Mouse (Mus musculus): ENCODE measurements around the gene Tsnaxip1. TPM values are rescaled to one million over a fixed set of nuclear protein-coding genes. Genes with fewer than 3 reads are reported as not detected.

Tsnaxip1 gene
- polyA plus RNA-seq, 1 experiment from 2014 or later, result 0.19 TPM

GRCm38 (mm10) chr8:105852146-105852729, 24.7 kb downstream of the Tsnaxip1 start:
- no peak for ATAC-seq (ENCODE audit: extremely low read depth, insufficient number of reproducible peaks, low FRiP score, low TSS enrichment)
- 74% methylated on average over 12 of the region's 12 CpGs for WGBS
- H3K4me1 ChIP-seq, result peaks cover 32% of the 10 kb centered on the region
- no peaks in the 10 kb centered on the region for H3K9me3 ChIP-seq
- peak overlapping the region; percentile 83 for H3K4me2 ChIP-seq
- no peaks in the 10 kb centered on the region for H3K27me3 ChIP-seq (replicated peaks)
- H3K27ac ChIP-seq (replicated peaks), result 0 out of 2 replicates have a peak overlapping the region, but pooled peaks have one; percentile 10
- H3K9ac ChIP-seq, result no peak overlapping the region
- peaks cover 26% of the 10 kb centered on the region for H3K36me3 ChIP-seq
- H3K4me3 ChIP-seq, result peak overlapping the region; percentile 80

DNA sequence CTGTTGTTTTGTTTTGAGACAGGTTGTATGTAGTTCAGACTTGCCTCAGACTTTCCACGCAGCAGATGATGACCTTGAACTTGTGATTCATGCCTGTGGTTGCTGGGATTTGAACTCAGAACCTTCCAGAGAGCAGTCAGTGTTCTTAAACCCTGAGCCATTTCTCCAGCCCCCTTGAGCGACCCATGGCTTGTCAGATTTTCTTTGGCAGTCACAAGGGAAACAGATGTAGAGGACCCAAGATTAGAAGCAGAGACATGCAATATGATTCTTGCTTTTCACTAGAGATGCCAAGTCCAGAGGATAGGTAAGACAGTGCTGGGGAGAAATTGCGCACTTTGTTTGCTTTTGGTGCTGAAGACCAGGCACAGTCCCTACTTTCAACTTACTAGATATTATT, 25.6 kb downstream of the Tsnaxip1 start, which contains the start of gene Cenpt:
TSS of gene Cenpt (minus strand) at position 101 of the 400 bp plus-strand sequence.
- H3K4me3 ChIP-seq, result peak within 1 kb of the TSS; percentile 80
- peak within 1 kb of the TSS; percentile 83 for H3K4me2 ChIP-seq
- WGBS, result 83% methylated on average over 3 of the region's 3 CpGs
- H3K36me3 ChIP-seq, result peaks cover 21% of the 10 kb centered on the region
- peaks cover 41% of the 10 kb centered on the region for H3K4me1 ChIP-seq
- H3K9me3 ChIP-seq, result no peaks in the 10 kb centered on the region
- ATAC-seq (ENCODE audit: extremely low read depth, insufficient number of reproducible peaks, low FRiP score, low TSS enrichment), result no peak
- no peak within 1 kb of the TSS for H3K9ac ChIP-seq
- H3K27me3 ChIP-seq (replicated peaks), result no peaks in the 10 kb centered on the region
- 0 out of 2 replicates have a peak within 1 kb of the TSS, but pooled peaks have one; percentile 10 for H3K27ac ChIP-seq (replicated peaks)

DNA sequence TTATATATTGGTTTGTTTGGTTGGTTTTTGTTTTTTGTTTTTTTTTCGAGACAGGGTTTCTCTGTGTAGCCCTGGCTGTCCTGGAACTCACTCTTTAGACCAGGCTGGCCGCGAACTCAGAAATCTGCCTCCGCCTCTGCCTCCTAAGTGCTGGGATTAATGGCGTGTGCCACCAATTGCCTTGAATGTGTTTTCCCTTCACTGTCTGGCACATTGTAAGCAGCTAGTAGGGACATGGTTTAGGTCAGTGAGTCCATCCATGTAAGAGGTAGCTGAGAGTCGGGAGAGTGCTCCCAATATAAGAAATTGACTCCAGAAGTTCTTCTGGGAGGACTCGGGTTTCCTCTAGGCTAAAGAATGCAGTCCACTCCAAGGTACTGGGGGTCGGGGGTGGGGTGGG, 26.8 kb downstream of the Tsnaxip1 start:
- no peak for ATAC-seq (ENCODE audit: extremely low read depth, insufficient number of reproducible peaks, low FRiP score, low TSS enrichment)

GRCm38 (mm10) chr8:105854715-105855216, 27.2 kb downstream of the Tsnaxip1 start, which contains the start of gene Thap11:
TSS of gene Thap11 (plus strand) at chr8:105855132.
- Histone ChIP-seq H3K4me1 (peaks cover 56% of the 10 kb centered on the region), H3K4me2 (peak within 1 kb of the TSS; percentile 91), H3K27me3 (replicated peaks) (no peaks in the 10 kb centered on the region), H3K27ac (replicated peaks) (peak within 1 kb of the TSS; percentile 88), H3K36me3 (peaks cover 18% of the 10 kb centered on the region), H3K4me3 (peak within 1 kb of the TSS; percentile 88), H3K9me3 (no peaks in the 10 kb centered on the region), H3K9ac (peak within 1 kb of the TSS; percentile 95)
- ATAC-seq (ENCODE audit: extremely low read depth, insufficient number of reproducible peaks, low FRiP score, low TSS enrichment), result peak; percentile 86
- WGBS, result under 1% methylated on average over 43 of the region's 43 CpGs

More for the DNA sequence above, 26.8 kb downstream of the Tsnaxip1 start:
- Histone ChIP-seq H3K4me1 (peaks cover 52% of the 10 kb centered on the region), H3K9me3 (no peaks in the 10 kb centered on the region), H3K4me2 (peak overlapping the region; percentile 91), H3K4me3 (peak overlapping the region; percentile 88), H3K9ac (peak overlapping the region; percentile 95), H3K27ac (replicated peaks) (peak overlapping the region; percentile 88; the same call in 1 of the 2 replicates), H3K27me3 (replicated peaks) (no peaks in the 10 kb centered on the region), H3K36me3 (peaks cover 20% of the 10 kb centered on the region)
- 26% methylated on average over 8 of the region's 8 CpGs for WGBS

DNA sequence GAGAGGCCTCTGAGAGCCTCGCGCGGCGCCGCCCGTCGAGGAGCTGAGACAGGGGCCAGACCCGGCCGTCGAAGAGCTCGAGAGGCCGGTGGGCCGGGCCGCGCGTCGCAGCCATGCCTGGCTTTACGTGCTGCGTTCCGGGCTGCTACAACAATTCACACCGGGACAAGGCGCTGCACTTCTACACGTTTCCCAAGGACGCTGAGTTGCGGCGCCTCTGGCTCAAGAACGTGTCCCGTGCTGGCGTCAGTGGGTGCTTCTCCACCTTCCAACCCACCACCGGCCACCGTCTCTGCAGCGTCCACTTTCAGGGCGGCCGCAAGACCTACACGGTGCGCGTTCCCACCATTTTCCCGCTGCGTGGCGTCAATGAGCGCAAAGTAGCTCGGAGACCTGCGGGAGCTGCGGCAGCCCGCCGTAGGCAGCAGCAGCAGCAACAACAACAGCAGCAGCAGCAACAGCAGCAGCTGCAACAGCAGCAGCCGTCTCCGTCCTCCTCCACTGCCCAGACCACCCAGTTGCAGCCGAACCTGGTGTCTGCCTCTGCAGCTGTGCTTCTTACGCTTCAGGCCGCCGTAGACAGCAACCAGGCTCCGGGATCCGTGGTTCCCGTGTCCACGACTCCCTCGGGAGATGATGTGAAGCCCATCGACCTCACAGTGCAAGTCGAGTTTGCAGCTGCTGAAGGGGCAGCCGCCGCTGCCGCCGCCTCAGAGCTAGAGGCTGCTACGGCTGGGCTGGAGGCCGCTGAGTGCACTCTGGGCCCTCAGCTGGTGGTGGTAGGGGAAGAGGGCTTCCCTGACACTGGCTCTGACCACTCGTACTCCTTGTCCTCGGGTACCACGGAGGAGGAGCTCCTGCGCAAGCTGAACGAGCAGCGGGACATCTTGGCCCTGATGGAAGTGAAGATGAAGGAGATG, 28.0 kb downstream of the Tsnaxip1 start:
- H3K36me3 ChIP-seq, result peaks cover 18% of the 10 kb centered on the region
- H3K4me3 ChIP-seq, result peak overlapping the region; percentile 88
- peaks cover 53% of the 10 kb centered on the region for H3K4me1 ChIP-seq
- no peaks in the 10 kb centered on the region for H3K27me3 ChIP-seq (replicated peaks)
- H3K9me3 ChIP-seq, result no peaks in the 10 kb centered on the region
- H3K9ac ChIP-seq, result peak overlapping the region; percentile 95
- H3K4me2 ChIP-seq, result peak overlapping the region; percentile 91
- no peak for ATAC-seq (ENCODE audit: extremely low read depth, insufficient number of reproducible peaks, low FRiP score, low TSS enrichment)
- peak overlapping the region; percentile 88 for H3K27ac ChIP-seq (replicated peaks)
- under 1% methylated on average over 71 of the region's 71 CpGs for whole genome bisulfite sequencing

- Histone ChIP-seq H3K9me3 (no peaks in the 10 kb centered on the region), H3K4me1 (peaks cover 50% of the 10 kb centered on the region), H3K4me3 (peak overlapping the region; percentile 88), H3K9ac (peak overlapping the region; percentile 95), H3K4me2 (peak overlapping the region; percentile 91), H3K27ac (replicated peaks) (peak overlapping the region; percentile 88), H3K36me3 (peaks cover 18% of the 10 kb centered on the region), H3K27me3 (replicated peaks) (no peaks in the 10 kb centered on the region)
- WGBS, result 11% methylated on average over 15 of the region's 15 CpGs
- ATAC-seq (ENCODE audit: extremely low read depth, insufficient number of reproducible peaks, low FRiP score, low TSS enrichment), result no peak
Measured at GRCm38 (mm10) chr8:105856168-105856835, 28.8 kb downstream of the Tsnaxip1 start.

- H3K36me3 ChIP-seq, result peaks cover 26% of the 10 kb centered on the region
- H3K4me2 ChIP-seq, result no peak overlapping the region
- no peak overlapping the region for H3K27ac ChIP-seq (replicated peaks)
- H3K27me3 ChIP-seq (replicated peaks), result no peaks in the 10 kb centered on the region
- no peaks in the 10 kb centered on the region for H3K9me3 ChIP-seq
- no peak overlapping the region for H3K4me3 ChIP-seq
- H3K9ac ChIP-seq, result peak overlapping the region; percentile 47; the same call in 1 of the 2 replicates
- WGBS, result 81% methylated on average over 5 of the region's 5 CpGs
- ATAC-seq (ENCODE audit: extremely low read depth, insufficient number of reproducible peaks, low FRiP score, low TSS enrichment), result no peak
- peaks cover 66% of the 10 kb centered on the region for H3K4me1 ChIP-seq
Measured at GRCm38 (mm10) chr8:105858495-105858894, 31.0 kb downstream of the Tsnaxip1 start.

- Histone ChIP-seq H3K4me1 (peaks cover 72% of the 10 kb centered on the region), H3K9ac (peak overlapping the region; percentile 77)
Measured at GRCm38 (mm10) chr8:105859314-105859713, 31.8 kb downstream of the Tsnaxip1 start.

DNA sequence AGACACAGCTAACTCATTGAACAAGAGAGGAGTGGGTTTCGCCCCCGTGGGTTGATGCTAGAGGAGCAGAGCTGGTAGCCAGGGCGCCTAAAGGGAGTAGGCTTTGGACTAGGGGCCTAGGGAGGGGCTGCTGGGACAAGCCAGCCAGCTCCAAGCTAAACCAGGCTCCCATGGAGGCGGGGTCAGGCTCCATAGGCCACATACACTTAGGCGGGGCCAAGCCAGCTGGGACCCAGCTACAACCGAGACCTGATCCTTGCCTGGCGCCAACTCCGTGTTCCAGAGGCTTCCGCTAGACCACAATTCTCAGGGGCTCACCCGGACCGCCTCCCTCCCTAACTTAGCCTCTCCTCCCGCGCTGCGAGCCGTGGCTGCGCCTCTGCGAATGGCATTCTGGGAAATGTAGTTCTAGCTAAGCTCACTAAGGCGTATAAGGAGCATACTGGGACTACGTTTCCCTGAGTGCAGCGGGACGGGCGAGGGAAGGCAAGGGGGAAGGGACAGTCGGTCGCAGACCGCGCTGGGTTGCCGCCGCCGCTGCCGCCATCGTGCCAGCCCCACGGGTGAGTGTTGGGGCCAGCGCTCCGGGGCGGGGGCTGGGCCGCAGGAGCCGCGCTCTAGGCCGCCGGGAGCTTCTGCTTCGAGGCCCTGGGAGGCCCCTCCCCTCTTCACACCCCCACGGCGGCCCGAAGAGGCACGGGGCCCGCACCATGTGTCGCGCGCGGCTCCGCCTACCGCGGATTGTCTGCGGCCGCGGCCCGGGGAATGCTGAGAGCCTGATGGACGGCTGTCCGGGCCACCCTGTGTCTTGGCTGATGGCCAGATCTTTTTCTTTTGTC, 32.8 kb downstream of the Tsnaxip1 start, which contains the start of gene Nutf2:
TSS of gene Nutf2 (plus strand) at position 438 of the 839 bp plus-strand sequence.
- peak within 1 kb of the TSS; percentile 100 for H3K4me3 ChIP-seq
- no peaks in the 10 kb centered on the region for H3K27me3 ChIP-seq (replicated peaks)
- ATAC-seq (ENCODE audit: extremely low read depth, insufficient number of reproducible peaks, low FRiP score, low TSS enrichment), result peak; percentile 95
- peak within 1 kb of the TSS; percentile 95 for H3K27ac ChIP-seq (replicated peaks)
- H3K4me1 ChIP-seq, result peaks cover 72% of the 10 kb centered on the region
- peaks cover 39% of the 10 kb centered on the region for H3K36me3 ChIP-seq
- peak within 1 kb of the TSS; percentile 93 for H3K4me2 ChIP-seq
- H3K9me3 ChIP-seq, result no peaks in the 10 kb centered on the region
- H3K9ac ChIP-seq, result peak within 1 kb of the TSS; percentile 96
- WGBS, result under 1% methylated on average over 57 of the region's 59 CpGs

More at GRCm38 (mm10) chr8:105859314-105859713, 31.8 kb downstream of the Tsnaxip1 start:
- Histone ChIP-seq H3K36me3 (peaks cover 31% of the 10 kb centered on the region), H3K27me3 (replicated peaks) (no peaks in the 10 kb centered on the region), H3K9me3 (no peaks in the 10 kb centered on the region), H3K4me3 (no peak overlapping the region), H3K27ac (replicated peaks) (peak overlapping the region; percentile 95), H3K4me2 (peak overlapping the region; percentile 93)
- ATAC-seq (ENCODE audit: extremely low read depth, insufficient number of reproducible peaks, low FRiP score, low TSS enrichment), result no peak
- WGBS, result 59% methylated on average over 5 of the region's 5 CpGs

GRCm38 (mm10) chr8:105861951-105862350, 34.4 kb downstream of the Tsnaxip1 start:
- Histone ChIP-seq H3K27me3 (replicated peaks) (no peaks in the 10 kb centered on the region), H3K9me3 (no peaks in the 10 kb centered on the region), H3K4me2 (peak overlapping the region; percentile 93), H3K9ac (peak overlapping the region; percentile 96), H3K4me3 (peak overlapping the region; percentile 100), H3K4me1 (peaks cover 61% of the 10 kb centered on the region), H3K36me3 (peaks cover 49% of the 10 kb centered on the region), H3K27ac (replicated peaks) (peak overlapping the region; percentile 95; the same call in 1 of the 2 replicates)
- ATAC-seq (ENCODE audit: extremely low read depth, insufficient number of reproducible peaks, low FRiP score, low TSS enrichment), result no peak
- 11% methylated on average over 1 of the region's 1 CpGs for WGBS

All from heart, embryonic 13.5 days (tissue).